Mouse (Mus musculus) megakaryocyte, embryonic 14.5 days (primary cell): ENCODE data around the gene Rpl11.

Experiments
- FLI1 ChIP-seq: IDR thresholded peaks from 2 replicates; pipeline ENCODE4 v1.6.1; 2012; ENCODE audit warnings: low read length, inconsistent platforms, mixed read lengths
- GATA1 ChIP-seq: IDR thresholded peaks from 3 replicates; pipeline ENCODE4 v1.6.1; 2012; ENCODE audit warnings: mixed read lengths, low read length, inconsistent platforms, borderline replicate concordance

GRCm38 (mm10) chr4:135985193-135985592 is 68.0 kb downstream of the Rpl11 start:
- TF ChIP-seq GATA1 (peak; percentile 61; the same call in 1 of the 3 replicates), FLI1 (no peak)
